Mouse (Mus musculus): Measurements from ENCODE around the gene Wwc2. TPM values are rescaled to one million over a fixed set of nuclear protein-coding genes. Genes with fewer than 3 reads are reported as not detected.

Gene Wwc2
- polyA plus RNA-seq, 1 experiment = 1.4 TPM

DNA sequence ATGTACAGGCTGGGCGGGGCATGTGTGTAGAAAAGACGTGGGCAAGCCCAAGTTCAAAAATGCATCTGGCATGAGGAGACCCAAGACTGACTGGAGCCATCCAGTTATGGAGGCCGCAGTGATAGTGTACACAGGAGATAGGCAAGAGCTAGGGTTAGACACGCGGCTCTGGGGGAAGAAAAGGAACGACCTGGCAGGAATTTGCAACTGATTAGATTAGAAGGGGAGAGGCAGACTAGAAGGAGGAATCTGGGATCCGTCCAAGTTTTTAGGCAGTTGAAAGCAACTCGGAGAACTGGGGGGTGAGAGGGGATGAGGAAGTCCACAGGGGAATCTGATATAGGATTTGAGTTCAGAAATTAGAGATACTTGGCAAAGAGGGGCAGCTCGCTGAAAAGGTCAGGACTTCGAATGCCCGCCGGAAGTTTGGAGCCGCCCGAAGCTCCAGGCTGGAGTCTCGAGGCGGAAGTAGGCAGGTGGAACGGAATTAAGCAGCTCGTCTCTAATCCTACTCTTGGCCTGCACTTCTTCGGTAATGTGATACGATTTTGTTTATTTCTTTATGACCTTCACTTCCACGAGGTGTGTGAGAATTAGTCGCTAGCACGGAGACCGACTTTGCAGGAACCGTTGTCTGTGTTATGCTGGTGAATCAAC is 4.0 kb upstream of the Wwc2 start:
- no peak for DNase-seq (ENCODE audit: low read depth, low spot score)
- 47% methylated on average over 25 of the region's 25 CpGs for WGBS

DNA sequence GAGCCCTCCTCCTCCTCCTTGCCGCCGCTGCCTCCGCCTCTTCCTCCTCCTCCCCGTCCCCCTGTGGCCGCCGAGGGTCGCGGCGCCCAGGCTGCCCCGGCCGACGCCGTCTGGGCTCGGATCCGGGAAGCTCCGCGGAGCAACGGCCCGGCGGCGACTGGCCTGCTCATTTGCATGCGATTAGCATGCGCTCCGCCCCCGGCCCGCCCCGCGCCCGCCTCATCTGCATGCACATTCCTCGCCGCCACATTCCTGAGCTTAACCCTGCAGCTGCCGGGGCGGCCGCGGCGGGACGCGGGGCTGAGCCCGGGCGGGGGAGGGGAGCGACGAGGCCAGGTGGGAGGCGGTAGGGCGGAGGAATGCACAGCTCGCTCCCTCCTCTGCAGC is 345 bp downstream of the Wwc2 start:
- DNase-seq (ENCODE audit: low read depth, low spot score) = peak; percentile 55
- WGBS = 1% methylated on average over 41 of the region's 45 CpGs

DNA sequence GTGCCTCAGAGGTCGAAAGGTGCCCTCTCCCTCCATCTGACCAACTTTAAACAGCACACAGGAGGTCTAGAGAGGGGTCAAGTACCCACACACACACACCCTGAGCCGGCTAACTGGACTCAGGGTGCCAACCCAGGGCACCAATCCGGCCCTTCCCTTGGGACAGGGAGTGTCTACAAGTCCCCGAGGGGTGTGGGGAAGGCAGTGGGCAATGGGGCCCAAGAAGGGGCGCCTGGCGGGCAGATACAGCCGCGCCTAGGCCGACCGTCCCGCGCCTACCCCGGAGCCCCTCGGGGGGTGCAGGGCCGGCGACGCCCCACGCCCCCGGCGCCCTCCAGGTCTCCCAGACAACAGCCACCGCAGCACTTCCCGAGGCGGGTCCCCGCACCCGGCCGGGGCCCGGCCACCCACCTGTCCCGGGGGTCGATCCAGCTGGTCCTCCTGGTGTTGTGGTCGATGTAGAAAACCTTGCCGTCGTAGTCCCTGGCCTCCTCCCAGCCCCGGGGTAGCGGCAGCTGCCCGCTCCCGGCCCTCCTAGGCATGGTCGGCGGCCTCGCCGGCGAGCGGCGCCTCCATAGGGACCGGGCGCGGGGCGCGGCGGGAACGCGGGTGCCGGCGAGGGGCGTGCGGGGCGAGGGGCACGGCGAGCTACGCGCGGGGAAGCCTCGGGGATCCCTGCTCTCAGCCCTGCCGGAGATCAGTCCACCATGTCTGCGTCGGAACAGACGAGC is 904 bp downstream of the Wwc2 start:
- no peak for DNase-seq (ENCODE audit: low read depth, low spot score)

DNA sequence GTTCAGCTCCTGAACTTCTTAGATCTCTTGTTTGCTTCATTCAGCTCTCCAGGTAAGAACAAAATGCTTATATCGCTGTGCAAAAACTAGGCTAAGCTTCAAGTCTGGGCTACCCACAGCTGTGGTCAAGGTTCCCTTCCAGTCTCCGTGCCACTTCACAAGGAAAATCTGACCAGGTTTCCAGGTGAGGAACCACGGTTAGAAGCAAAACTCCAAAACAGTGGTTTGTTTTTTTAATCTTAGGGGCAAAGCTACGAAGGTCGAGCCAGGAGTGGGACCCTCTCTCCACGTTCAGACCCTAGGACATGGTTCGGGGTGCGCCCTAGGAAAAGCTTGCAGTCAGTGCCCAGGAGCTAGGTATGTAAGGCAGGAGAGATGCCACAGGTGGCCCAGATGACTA is 1.5 kb downstream of the Wwc2 start:
- WGBS = 29% methylated on average over 8 of the region's 8 CpGs
- DNase-seq (ENCODE audit: low read depth, low spot score) = no peak

More for the DNA sequence above, 904 bp downstream of the Wwc2 start:
- WGBS = under 1% methylated on average over 66 of the region's 66 CpGs

DNA sequence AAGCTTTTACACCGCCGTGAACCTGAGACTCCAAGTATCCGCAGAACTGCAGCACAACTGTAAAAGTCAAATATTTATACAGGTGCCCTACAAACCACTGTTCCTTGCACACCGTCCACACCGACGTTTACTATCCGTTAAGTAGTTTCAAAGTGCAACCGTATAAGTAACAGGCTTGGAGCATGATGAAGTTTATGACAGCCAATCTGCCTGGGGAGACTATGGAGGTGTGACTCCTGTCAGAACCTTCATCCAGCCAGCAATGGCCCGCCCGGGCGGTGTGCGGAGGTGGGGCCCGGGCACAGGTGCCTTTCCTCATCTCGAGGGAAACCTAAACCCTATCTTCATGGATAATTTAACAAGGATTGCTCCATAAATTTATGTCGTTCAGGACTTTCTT is 2.6 kb downstream of the Wwc2 start:
- peak; percentile 59 for DNase-seq (ENCODE audit: low read depth, low spot score)
- WGBS = 22% methylated on average over 15 of the region's 15 CpGs

DNA sequence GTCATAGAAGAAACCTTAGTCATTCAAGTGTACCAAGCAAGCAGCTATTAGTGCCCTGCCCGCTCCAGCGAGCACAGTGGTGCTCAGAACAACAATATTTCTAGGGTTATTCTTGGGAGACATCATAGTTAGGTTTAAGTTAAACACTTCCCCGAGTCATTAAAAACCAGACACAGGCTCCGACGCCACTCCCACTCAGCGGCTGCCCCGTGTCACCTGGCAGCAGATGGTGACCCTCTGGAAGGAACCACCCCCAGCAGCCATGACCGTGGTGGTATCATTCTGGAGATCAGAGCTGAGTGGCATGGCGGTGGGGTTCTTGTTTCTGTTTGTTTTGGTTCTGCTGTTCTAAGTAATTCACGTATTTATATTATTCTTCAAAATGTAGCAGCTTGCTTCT is 5.1 kb downstream of the Wwc2 start:
- no peak for DNase-seq (ENCODE audit: low read depth, low spot score)
- WGBS = 56% methylated on average over 10 of the region's 10 CpGs

DNA sequence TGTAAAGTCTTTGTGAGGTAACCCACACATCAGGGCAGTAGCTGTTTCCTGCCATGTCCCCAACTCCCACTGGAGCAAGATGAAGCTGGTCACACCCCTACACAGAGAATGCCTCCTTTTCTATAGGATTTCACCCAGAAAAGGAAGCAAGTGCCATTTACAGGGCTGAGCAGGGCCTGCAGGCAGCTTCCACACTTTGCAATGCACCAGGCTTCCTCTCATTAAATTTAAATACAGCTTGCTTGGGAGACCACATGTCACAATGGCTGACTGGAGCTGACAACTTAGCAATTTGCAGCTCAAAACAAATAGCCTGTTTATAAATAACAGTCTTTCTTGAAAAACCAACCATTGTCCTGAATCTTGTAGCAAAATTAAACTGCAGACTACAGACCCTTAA is 5.5 kb downstream of the Wwc2 start:
- DNase-seq (ENCODE audit: low read depth, low spot score) = no peak

DNA sequence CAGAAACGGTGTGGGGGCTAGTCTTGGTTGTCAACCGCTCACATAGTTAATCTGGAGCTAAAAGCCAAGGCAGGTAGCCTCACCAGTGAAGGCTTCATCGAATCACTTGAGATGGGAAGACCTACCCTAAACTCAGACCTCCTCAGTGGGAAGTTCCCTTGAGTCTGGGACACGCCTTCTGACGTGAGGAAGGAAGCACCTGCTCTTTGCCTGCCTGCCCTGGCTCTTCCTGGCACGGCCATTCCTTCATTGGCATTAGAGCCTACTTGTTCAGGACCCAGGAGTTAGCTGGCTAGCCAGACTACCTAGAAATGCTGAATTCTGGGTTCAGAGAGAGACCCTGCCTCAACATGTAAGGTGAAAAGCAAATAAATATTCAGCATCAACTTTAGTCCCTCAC is 9.6 kb downstream of the Wwc2 start:
- WGBS = 66% methylated on average over 6 of the region's 6 CpGs
- DNase-seq (ENCODE audit: low read depth, low spot score) = no peak

DNA sequence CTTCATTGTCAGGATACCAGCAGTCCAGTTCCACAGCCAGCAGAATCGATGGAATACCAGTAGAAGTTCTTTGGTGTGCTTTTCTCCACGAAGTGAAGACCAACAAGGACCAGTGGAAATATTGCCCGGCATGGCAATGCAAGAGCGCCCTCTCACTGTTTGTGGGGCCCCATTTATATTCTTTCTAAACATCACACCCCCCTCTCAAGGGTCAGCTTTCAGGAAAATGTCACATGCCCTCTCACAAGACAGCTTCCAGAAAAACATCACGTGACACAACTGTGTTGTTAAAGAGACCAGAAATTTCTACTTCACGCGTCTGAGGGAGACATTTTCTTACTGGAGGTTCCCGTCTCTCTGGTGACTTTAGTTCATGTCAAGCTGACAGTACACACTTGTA is 10.8 kb downstream of the Wwc2 start:
- 90% methylated on average over 8 of the region's 8 CpGs for WGBS
- no peak for DNase-seq (ENCODE audit: low read depth, low spot score)

DNA sequence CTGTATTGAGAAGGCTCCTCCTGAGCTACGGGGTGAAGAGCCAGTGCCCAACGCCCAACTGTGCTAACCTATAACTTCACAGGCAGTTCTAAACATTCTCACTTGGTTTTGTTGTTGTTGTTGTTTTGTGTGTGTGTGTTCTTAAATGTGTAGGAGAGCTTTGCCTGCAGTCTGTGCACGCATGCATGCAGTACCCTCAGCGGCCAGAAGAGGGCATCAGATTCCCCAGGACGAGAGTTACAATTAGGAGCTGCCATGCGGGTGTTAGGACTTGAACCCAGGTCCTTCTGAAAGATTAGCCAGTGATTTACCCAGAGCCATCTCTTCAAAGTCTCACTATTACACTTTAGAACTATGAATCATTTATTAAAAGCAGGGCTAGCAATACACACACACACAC is 12.0 kb downstream of the Wwc2 start:
- WGBS = 83% methylated on average over 6 of the region's 6 CpGs
- no peak for DNase-seq (ENCODE audit: low read depth, low spot score)

DNA sequence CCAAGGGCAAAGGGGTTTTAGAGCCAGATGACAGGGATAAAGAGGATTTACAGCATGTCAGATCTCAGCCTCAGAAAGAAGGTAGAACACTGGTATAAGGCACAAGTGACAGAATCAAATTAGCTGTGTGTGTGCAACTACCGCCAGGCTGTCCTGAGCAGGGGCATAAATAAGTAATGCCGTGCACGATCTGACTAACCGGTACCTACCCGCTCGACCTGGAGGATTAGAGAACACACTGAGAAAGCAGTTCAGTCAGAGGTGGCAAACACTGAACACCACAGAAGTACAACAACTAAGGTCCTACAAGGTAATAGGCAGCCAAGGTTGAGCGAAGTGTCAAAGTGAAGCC is 15.8 kb downstream of the Wwc2 start:
- 33% methylated on average over 7 of the region's 7 CpGs for WGBS
- no peak for DNase-seq (ENCODE audit: low read depth, low spot score)

DNA sequence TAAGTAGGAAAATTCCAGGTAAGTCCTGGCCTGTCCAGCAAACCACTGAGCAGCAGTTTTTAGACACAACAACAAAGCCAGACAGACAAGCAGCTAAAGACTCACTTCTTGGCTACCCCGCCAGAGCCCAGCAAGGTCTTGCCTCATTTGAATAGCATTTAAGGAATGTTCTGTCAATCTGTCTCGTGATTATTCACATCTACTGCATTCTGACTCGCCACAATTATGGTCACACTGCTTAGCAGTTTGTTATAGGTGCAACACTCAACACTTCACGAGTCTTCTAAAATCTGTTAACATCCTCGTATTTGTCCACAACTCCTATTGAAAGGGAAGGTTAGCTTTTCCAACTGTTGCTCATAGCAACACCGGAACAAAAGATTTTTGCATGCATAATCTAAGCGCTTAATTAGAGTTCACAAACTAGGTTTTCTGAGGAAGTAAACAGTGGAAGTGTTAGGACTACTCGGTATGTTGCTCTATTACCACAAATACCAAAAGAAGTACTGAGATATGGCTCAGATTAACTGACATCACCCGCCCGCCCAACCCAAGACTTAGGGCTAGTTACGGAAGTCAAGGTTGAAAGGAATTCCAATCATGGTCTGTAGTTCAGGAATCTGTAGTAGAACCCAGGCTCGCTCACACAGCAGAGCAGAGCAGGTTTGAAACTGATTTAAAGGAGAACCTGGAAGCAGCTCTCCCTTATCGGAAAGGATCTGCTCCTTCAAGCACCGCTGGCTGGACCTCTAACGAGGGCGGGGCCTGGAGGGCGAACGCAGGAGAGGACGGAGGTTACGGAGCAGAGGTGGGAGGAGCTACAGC is 16.4 kb downstream of the Wwc2 start:
- DNase-seq (ENCODE audit: low read depth, low spot score) = no peak
- 35% methylated on average over 20 of the region's 20 CpGs for WGBS

DNA sequence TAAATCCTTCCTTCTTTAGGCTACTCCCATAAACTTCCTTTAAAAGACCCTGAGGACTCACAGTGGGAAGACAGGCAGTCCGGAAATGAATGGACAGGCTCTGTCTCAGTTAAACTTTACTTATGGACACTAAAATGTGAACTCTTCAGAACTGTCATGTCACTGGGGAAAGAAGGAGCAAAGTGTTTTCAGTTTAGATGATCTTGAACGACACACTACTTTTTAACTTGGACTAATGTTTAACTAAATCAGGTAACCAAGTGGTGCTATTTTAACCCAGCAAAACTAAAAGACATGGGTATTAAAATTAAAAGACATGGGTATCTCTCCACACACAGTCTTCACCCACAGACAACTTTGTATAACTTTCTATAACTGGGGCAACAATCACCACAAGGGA is 19.6 kb downstream of the Wwc2 start:
- no peak for DNase-seq (ENCODE audit: low read depth, low spot score)
- WGBS = 53% methylated on average over 2 of the region's 2 CpGs

DNA sequence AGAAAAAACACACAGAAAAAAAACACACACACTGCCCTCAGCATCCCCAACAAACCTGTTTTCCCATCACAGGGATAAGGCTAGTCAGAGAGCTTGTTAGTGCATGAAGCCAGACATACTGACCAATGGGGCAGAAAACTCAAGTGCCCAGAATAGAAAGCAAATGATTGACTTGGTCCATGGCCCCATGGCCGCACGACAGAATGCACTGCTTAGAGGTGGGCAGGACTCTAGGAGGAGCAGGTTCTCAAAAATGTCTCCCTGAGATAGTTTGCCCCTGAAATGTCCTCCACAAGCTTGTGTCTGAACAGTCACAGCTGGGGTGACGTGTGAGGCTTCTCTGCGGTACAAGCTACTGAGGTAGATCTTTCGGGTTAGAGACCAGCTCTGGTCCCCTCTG is 20.1 kb downstream of the Wwc2 start:
- DNase-seq (ENCODE audit: low read depth, low spot score) = no peak
- WGBS = 87% methylated on average over 5 of the region's 5 CpGs

DNA sequence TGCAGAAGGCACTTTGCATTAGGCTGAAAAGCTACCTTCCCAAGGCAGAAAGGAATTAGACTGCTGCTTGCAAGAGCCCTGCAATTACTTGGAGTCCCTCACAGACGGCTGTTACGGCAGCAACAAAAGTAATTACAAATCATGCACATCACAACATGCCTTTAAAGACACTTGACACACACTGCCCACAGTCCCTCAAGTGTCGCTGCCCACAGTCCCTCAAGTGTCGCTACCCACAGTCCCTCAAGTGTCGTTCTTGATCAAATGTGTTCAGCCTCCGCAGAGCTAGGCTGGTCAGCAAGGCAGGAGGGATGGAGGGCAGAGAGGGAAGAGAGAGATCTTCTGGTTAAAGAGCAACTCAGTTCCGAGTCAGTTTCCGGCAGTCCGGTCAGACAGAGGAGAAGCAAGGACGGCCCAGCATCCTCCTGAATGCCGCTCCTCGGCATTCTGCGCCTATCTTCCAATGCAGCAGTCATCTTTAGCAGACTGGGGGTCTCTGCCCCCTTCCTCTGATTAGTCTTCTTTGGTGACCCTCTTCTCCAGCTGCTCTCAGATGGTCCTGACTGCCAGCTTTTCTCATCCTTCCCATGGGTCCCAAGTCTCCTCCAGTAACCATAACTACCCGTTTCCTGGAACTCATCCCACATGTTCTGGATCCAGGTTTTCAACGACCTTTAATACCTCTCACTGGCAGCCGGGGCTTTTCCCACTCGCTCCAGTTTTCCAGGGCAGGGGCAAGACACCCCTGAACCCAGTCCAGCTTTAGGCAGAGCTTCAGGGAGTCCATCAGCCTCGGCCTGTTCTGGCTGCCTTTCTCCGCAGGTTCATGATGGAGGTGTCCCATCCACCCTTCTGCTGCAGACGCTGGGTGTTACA is 23.4 kb downstream of the Wwc2 start:
- DNase-seq (ENCODE audit: low read depth, low spot score) = no peak
- WGBS = 72% methylated on average over 20 of the region's 20 CpGs

DNA sequence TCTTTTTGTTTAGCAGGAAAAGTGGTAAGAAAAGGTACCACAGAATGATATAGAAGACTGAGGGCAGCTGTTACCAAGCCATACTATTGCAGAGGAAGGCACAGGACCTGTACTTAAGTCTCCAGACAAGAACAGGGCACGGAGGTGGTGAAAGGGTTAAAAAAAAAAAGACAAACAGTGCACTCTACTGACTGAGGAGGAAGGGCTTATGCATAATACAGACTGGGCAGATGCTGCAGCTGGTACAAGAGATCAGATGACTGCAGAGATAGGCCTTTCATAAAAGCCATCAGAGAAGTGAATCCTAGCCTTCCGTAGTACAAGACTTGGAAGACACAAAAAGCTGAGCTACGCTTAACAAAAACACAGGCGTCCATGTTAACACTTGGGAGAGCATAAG is 28.2 kb downstream of the Wwc2 start:
- no peak for DNase-seq (ENCODE audit: low read depth, low spot score)
- WGBS = 66% methylated on average over 4 of the region's 4 CpGs

DNA sequence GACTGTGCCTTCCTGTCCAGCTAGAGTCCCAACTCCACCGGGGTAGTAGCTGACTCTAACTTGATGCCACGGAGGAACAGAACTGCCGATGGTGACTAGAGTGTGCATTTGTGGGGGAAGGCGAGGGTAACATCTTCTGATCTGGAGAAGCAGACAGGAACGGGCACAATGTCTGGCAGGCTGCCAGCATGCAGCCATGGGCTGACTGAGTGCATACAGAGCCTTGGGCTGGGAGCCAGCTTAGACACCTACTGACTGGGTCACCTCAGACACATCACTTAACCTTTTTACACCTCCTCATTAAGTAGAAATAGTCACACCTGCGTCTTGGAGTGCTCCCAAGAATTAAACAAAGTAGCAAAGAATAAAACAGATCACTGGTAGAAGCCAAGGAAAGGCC is 28.7 kb downstream of the Wwc2 start:
- DNase-seq (ENCODE audit: low read depth, low spot score) = no peak
- 31% methylated on average over 6 of the region's 6 CpGs for WGBS

DNA sequence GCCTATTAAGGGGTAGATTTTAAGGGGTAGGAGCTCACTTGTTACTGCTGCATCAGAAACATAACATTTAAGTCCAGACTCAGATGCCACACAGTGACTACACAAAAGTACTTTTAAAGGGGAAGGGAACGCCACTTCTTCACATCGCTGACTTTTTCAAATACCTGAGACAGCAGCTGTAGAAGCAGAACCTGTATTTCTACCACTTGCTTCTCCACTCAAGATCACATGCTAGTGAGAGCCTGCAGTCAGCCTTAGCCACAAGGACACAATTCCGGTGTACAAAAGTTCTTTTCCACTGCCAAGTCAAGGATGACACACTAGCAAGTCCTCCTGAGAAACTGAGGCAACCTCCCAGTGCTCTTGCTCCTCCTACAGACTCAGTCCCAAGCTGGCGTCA is 33.2 kb downstream of the Wwc2 start:
- no peak for DNase-seq (ENCODE audit: low read depth, low spot score)
- 95% methylated on average over 4 of the region's 4 CpGs for WGBS

DNA sequence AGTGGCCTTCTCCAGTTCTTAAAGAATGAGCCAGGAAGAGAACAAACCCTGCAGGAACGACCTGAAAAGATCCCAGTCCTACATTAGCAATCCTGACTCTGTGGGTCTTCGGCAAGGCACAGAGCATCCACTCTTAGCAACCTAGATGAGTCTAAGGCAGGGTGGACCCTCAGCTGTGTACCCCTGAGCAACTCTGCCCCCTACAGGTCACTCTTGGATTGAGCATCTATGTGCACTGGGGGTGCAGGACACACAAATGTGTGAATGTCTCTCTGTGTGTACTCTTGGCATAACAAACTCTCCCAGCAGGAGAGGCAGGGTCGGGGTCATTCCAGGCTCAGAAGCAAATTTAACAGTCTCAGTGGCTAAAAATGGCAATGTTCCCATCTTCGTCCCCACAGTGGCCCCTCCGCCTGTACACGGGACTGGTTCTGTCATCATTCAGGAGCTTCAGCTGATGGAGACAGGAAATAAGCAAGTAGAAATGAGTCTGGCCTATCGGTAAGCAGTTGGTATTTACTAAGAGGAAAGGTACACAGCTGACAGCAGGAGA is 39.3 kb downstream of the Wwc2 start:
- DNase-seq (ENCODE audit: low read depth, low spot score) = no peak
- 65% methylated on average over 7 of the region's 7 CpGs for WGBS

DNA sequence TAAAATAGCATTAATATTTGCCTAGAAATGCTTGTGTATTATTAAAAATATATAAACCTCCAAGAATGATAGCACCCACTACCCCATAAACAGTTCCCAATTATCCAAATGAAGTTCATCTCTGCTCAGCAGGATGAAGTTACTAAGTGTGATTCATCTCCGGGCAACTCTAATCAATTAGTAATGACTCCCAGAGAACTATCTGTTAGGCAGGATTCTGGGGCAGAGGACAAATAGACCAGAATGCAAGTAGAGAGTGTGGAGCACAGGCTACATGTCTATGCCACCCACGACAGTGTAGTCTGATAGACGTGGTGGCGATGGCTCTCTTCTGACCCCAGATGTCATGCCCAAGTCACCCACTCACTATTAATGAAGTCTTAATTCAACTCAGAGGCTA is 41.9 kb downstream of the Wwc2 start:
- DNase-seq (ENCODE audit: low read depth, low spot score) = no peak
- WGBS = 86% methylated on average over 4 of the region's 4 CpGs

All from large intestine, adult 2 months (tissue).